Mouse (Mus musculus) midbrain, embryonic 11.5 days (tissue): ENCODE results near the gene Adam12. TPM values are rescaled to one million over a fixed set of nuclear protein-coding genes. Genes with fewer than 3 reads are reported as not detected.
A peak's percentile ranks its signal among the peaks of the same experiment; 100 is the strongest.

ENCODE experiments used
- ATAC-seq: fragments of 200-750 bp; cut with Nextera tagmentation; 2 replicates; pipeline ENCODE4 v1.8.0; 2017; ENCODE audit warnings: moderate TSS enrichment, moderate library complexity; ENCODE audit not compliant: low FRiP score
- DNase-seq: peaks from one replicate; pipeline ENCODE4 v3.0.0; 2015; ENCODE audit warnings: low spot score; ENCODE audit errors: missing footprints
- H3K27ac ChIP-seq: fragments of 300-500 bp; sonication (generic); 2 replicates; pipeline ENCODE4 v1.5.1; 2014; ENCODE audit warnings: low read depth, low read length
- H3K27me3 ChIP-seq: fragments of 300-500 bp; sonication (generic); 2 replicates; pipeline ENCODE4 v1.6.1; 2014; ENCODE audit warnings: mild to moderate bottlenecking, low read length, moderate library complexity, mixed read lengths; ENCODE audit not compliant: control insufficient read depth, insufficient read depth
- H3K36me3 ChIP-seq: fragments of 300-500 bp; sonication (generic); 2 replicates; pipeline ENCODE4 v1.6.1; 2014; ENCODE audit warnings: mild to moderate bottlenecking, low read length, moderate library complexity, mixed read lengths; ENCODE audit not compliant: control insufficient read depth, insufficient read depth
- H3K4me1 ChIP-seq: fragments of 300-500 bp; sonication (generic); 2 replicates; pipeline ENCODE4 v1.6.1; 2014; ENCODE audit warnings: low read length; ENCODE audit not compliant: control insufficient read depth, insufficient read depth
- H3K4me2 ChIP-seq: fragments of 300-500 bp; sonication (generic); 2 replicates; pipeline ENCODE4 v1.6.1; 2014; ENCODE audit warnings: mild to moderate bottlenecking, moderate library complexity
- H3K4me3 ChIP-seq: fragments of 300-500 bp; sonication (generic); 2 replicates; pipeline ENCODE4 v1.5.1; 2014; ENCODE audit warnings: low read depth, low read length
- H3K9ac ChIP-seq: fragments of 300-500 bp; sonication (generic); 2 replicates; pipeline ENCODE4 v1.6.1; 2014; ENCODE audit warnings: low read length
- H3K9me3 ChIP-seq: fragments of 300-500 bp; sonication (generic); 2 replicates; pipeline ENCODE4 v1.6.1; 2016; ENCODE audit warnings: low read length; ENCODE audit not compliant: control insufficient read depth
- WGBS: fragments of 180-500 bp; shearing (Covaris S2); extraction: QIAGEN DNeasy Blood & Tissue Kit; methylation state at CpG from one replicate; pipeline ENCODE4 v1.1.7; 2014; 5-methylcytosine and 5-hydroxymethylcytosine counted together
- polyA plus RNA-seq: library from polyadenylated mRNA; unstranded; fragments of >200 nt; fragmentation: Nextera tagmentation; extraction: Ambion mirVana; gene quantifications from 2 replicates; pipeline ENCODE4 v1.2.1, GENCODE M21; 2014

Adam12 gene
- polyA plus RNA-seq, 1 experiment from 2014 or later = 1.5 TPM

DNA sequence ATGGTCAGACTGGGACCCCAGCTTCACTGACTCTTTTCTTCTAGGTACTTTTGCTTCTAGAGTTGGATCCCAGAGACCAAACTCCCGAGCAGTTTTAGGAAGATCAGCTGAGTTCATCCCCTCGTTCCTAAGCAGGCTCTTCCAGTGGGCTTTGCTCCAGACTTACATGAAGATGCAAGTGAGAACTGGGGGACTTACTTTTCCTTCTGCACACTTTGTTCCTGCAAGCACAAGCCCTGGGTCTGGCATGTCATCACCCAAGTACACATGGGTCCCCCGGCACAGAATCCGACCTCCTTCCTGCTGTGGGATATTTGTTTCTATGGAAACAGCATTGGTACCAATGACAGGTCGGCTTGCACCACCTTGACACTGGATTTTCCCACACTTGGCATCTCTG lies 312.6 kb downstream of the Adam12 start:
- Histone ChIP-seq H3K4me2 (no peak overlapping the region), H3K27me3 (no peaks in the 10 kb centered on the region), H3K4me3 (no peak overlapping the region), H3K4me1 (no peaks in the 10 kb centered on the region; the same call in 1 of the 2 replicates), H3K9ac (no peak overlapping the region), H3K36me3 (no peaks in the 10 kb centered on the region), H3K9me3 (no peaks in the 10 kb centered on the region), H3K27ac (no peak overlapping the region)
- ATAC-seq = no peak
- 62% methylated on average over 5 of the region's 5 CpGs for WGBS
- no peak for DNase-seq

DNA sequence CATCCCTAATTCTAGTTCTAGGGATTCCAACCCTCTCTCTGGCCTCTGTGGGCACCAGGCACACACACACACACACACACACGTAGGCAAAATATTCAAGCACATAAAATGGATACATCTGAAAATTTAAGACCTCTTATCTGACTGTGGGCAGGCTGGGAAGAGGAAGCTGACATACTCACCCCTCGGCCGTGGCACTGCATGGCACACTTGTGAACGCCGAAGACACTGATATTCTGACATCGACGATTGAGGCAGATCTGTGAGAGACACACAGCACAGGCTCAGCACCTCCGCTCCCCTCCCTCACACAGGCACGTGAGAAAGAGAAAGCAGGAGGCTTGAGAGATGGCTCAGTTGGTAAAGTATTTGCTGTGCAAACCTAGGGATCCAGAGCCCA lies 315.7 kb downstream of the Adam12 start:
- no peak overlapping the region for H3K4me2 ChIP-seq
- H3K9me3 ChIP-seq = no peaks in the 10 kb centered on the region
- no peak overlapping the region for H3K4me3 ChIP-seq
- H3K4me1 ChIP-seq = no peaks in the 10 kb centered on the region; the same call in 1 of the 2 replicates
- 85% methylated on average over 9 of the region's 9 CpGs for WGBS
- no peak overlapping the region for H3K9ac ChIP-seq
- H3K27ac ChIP-seq = no peak overlapping the region
- no peaks in the 10 kb centered on the region for H3K36me3 ChIP-seq
- H3K27me3 ChIP-seq = no peaks in the 10 kb centered on the region
- ATAC-seq (no peak), DNase-seq (no peak)

DNA sequence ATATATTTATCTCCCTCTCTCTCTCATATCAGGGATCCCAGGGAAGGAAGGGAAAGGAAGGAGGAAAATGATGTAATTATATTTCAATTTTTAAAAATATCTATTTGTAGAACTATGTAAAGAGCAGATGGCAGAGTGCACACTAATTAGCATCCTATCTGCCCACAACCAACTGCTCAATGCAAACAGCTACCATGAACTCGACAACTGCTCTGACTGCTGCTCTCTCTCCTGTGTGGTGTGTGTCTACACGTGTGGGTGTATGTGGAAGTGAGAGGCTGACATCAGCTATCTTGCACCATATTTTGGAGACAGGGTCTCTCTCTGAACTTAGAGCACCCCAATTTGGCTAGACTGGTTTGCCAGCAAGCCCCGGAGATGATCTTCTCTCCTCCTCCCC lies 320.1 kb downstream of the Adam12 start:
- H3K4me2 ChIP-seq = no peak overlapping the region
- no peaks in the 10 kb centered on the region for H3K9me3 ChIP-seq
- 94% methylated on average over 3 of the region's 3 CpGs for WGBS
- H3K9ac ChIP-seq = no peak overlapping the region
- H3K4me3 ChIP-seq = no peak overlapping the region
- ATAC-seq = no peak
- H3K36me3 ChIP-seq = no peaks in the 10 kb centered on the region
- H3K27me3 ChIP-seq = no peaks in the 10 kb centered on the region
- H3K4me1 ChIP-seq = no peaks in the 10 kb centered on the region
- DNase-seq = no peak
- no peak overlapping the region for H3K27ac ChIP-seq

DNA sequence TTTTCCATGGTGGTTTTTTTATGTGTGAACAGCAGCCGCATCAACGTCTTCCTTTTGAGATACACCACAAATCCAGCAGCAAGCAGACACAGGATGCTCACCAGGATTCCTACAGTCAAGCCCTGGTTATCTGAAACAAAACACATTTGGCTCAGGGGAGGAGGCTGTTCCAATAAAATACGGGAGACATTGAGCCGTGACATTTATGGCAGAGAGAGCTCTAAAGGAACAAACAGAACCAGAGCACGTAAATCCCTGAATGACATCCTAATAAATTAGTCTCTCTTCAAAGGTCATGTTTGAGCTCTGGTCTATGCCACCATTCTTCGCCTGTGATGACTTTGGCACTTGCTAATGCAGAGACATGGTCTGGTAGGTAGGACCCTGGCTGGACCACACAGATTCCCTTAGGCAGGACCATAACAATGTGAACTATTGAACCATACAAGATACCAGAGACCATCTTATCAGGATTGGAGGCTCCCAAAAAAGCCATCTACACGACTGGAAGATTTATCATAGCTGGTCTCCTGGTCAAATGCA lies 322.0 kb downstream of the Adam12 start:
- ATAC-seq (no peak), DNase-seq (no peak)
- Histone ChIP-seq H3K27me3 (no peaks in the 10 kb centered on the region), H3K4me1 (no peaks in the 10 kb centered on the region), H3K9ac (no peak overlapping the region), H3K27ac (no peak overlapping the region), H3K9me3 (no peaks in the 10 kb centered on the region; the same call in 1 of the 2 replicates), H3K4me2 (no peak overlapping the region), H3K36me3 (no peaks in the 10 kb centered on the region), H3K4me3 (no peak overlapping the region)
- 82% methylated on average over 7 of the region's 7 CpGs for WGBS

DNA sequence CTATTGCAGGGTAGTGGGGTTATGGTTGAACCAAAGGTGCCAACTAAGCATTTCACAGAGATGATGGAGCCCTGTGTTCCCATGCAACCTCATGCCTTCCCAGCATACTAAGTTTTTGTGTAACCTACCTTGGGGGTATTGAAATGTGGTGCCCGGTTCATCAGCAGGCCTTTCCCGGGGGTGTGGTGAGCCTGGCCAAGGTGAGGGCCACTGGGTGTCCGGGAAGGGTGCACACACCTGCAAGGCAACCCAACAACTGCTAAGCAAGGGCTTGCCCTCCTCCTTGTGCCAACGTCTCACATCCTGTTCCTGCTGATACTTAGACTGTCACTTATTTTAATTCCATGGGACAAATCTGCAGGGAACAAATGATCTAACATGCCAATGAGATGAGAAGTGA lies 323.0 kb downstream of the Adam12 start:
- Histone ChIP-seq H3K4me3 (no peak overlapping the region), H3K4me1 (no peaks in the 10 kb centered on the region), H3K4me2 (no peak overlapping the region), H3K27ac (no peak overlapping the region), H3K36me3 (no peaks in the 10 kb centered on the region), H3K27me3 (no peaks in the 10 kb centered on the region), H3K9ac (no peak overlapping the region), H3K9me3 (no peaks in the 10 kb centered on the region; the same call in 1 of the 2 replicates)
- ATAC-seq (no peak), DNase-seq (no peak)
- WGBS = 90% methylated on average over 4 of the region's 4 CpGs

DNA sequence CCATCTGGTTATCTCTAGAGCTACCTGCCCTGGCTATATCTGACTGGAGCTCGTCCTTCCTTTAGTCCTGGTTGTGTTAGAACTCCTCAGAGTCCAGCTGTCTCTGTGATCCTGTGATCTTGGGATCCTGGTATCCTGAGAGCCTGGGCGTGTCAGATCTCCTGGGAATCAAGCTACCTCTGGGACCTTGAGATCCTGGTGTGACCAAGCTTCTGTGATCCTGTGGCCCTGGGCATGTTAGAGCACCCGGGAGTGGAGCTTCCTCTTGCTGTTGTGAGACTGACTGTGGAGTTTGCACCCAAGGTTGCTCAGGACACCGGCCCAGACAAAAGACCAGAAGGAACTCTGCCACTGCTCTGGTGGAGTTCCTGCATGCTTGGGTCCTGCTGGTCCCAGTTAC lies 332.6 kb downstream of the Adam12 start:
- no peaks in the 10 kb centered on the region for H3K27me3 ChIP-seq
- 78% methylated on average over 4 of the region's 4 CpGs for WGBS
- H3K27ac ChIP-seq = no peak overlapping the region
- no peak overlapping the region for H3K4me2 ChIP-seq
- no peak for ATAC-seq
- no peaks in the 10 kb centered on the region for H3K36me3 ChIP-seq
- H3K9me3 ChIP-seq = no peaks in the 10 kb centered on the region
- no peaks in the 10 kb centered on the region for H3K4me1 ChIP-seq
- no peak for DNase-seq
- H3K9ac ChIP-seq = no peak overlapping the region
- H3K4me3 ChIP-seq = no peak overlapping the region

GRCm38 (mm10) chr7:133891796-133892195 lies 340.1 kb downstream of the Adam12 start:
- 81% methylated on average over 4 of the region's 4 CpGs for WGBS

DNA sequence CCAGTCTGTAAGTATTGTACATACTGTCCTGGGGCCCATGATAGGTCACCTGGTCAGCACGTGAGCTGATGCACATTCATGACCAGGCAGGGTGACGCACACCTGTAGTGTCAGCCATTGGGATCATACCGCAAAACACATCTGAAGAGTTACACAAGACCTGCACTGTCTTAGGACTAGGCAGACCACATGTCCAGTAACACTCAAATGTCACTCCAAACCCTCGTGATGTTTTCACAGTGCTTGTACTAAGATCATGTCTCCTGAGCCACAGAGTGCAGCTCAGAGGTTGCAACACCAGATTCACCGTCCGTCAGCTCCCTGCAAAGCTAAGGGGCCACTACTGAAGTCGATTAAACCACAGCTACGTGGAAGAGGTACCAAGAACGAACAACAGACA lies 340.6 kb downstream of the Adam12 start:
- Histone ChIP-seq H3K4me1 (no peaks in the 10 kb centered on the region), H3K9ac (no peak overlapping the region), H3K4me3 (no peak overlapping the region), H3K4me2 (no peak overlapping the region), H3K27me3 (no peaks in the 10 kb centered on the region), H3K27ac (no peak overlapping the region), H3K36me3 (no peaks in the 10 kb centered on the region), H3K9me3 (no peaks in the 10 kb centered on the region)
- 90% methylated on average over 9 of the region's 9 CpGs for WGBS
- ATAC-seq = no peak
- no peak for DNase-seq

More at GRCm38 (mm10) chr7:133891796-133892195, 340.1 kb downstream of the Adam12 start:
- ATAC-seq (no peak), DNase-seq (peak; percentile 28)
- Histone ChIP-seq H3K4me3 (no peak overlapping the region), H3K9me3 (no peaks in the 10 kb centered on the region), H3K9ac (no peak overlapping the region), H3K36me3 (no peaks in the 10 kb centered on the region), H3K27me3 (no peaks in the 10 kb centered on the region), H3K27ac (no peak overlapping the region), H3K4me2 (no peak overlapping the region), H3K4me1 (no peaks in the 10 kb centered on the region)

DNA sequence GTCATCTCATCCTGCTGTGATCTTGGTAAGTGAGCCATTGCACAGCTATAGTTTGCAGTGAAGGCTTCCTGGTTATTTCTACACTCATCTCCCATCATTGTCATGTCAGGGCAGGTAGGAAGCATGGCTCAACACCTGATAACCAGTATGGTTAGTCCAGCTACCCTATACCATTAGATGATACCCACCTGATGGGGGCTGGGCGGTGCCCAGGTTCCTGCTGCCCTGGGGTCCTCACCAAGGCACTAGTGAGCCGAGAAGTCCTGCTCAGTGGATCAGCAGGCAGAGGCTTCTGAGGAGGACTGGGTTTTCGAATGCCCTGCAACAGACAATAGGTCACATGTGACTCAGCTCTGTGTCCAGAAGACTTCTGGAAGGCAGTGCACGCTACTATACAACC lies 342.0 kb downstream of the Adam12 start:
- Histone ChIP-seq H3K9me3 (no peaks in the 10 kb centered on the region), H3K27me3 (no peaks in the 10 kb centered on the region), H3K4me2 (no peak overlapping the region), H3K27ac (no peak overlapping the region), H3K36me3 (no peaks in the 10 kb centered on the region), H3K4me1 (no peaks in the 10 kb centered on the region), H3K9ac (no peak overlapping the region), H3K4me3 (no peak overlapping the region)
- ATAC-seq (no peak), DNase-seq (no peak)
- 88% methylated on average over 4 of the region's 4 CpGs for WGBS
